Mouse (Mus musculus) heart, embryonic 15.5 days (tissue): ENCODE measurements around the gene Efs. TPM values are rescaled to one million over a fixed set of nuclear protein-coding genes. Genes with fewer than 3 reads are reported as not detected.
"Not testable (repeated sequence)": the region's sequence is repeated elsewhere in the genome, so short reads cannot be mapped to it uniquely, and the experiment has no call there.

ENCODE experiments used
- ATAC-seq: fragments of 200-750 bp; cut with Nextera tagmentation; replicated peaks from 2 replicates; pipeline ENCODE4 v1.8.0; 2017; ENCODE audit warnings: low read depth, moderate TSS enrichment; ENCODE audit not compliant: insufficient number of reproducible peaks, insufficient read depth, low FRiP score
- H3K27ac ChIP-seq: fragments of 300-500 bp; sonication (generic); 2 replicates; pipeline ENCODE4 v1.5.1; 2015; ENCODE audit warnings: mild to moderate bottlenecking, inconsistent platforms
- H3K27me3 ChIP-seq: fragments of 300-500 bp; sonication (generic); 2 replicates; pipeline ENCODE4 v1.6.1; 2015; ENCODE audit warnings: inconsistent platforms
- H3K36me3 ChIP-seq: fragments of 300-500 bp; sonication (generic); 2 replicates; pipeline ENCODE4 v1.6.1; 2015; ENCODE audit warnings: mild to moderate bottlenecking, inconsistent platforms
- H3K4me1 ChIP-seq: fragments of 300-500 bp; sonication (generic); replicated peaks from 2 replicates; pipeline ENCODE4 v1.6.1; 2015; ENCODE audit warnings: inconsistent platforms
- H3K4me2 ChIP-seq: fragments of 300-500 bp; sonication (generic); 2 replicates; pipeline ENCODE4 v1.6.1; 2015; ENCODE audit warnings: inconsistent platforms, mild to moderate bottlenecking, moderate library complexity
- H3K4me3 ChIP-seq: fragments of 300-500 bp; sonication (generic); 2 replicates; pipeline ENCODE4 v1.5.1; 2015; ENCODE audit warnings: mild to moderate bottlenecking, inconsistent platforms
- H3K9ac ChIP-seq: fragments of 300-500 bp; sonication (generic); 2 replicates; pipeline ENCODE4 v1.6.1; 2015; ENCODE audit warnings: mild to moderate bottlenecking, inconsistent platforms
- H3K9me3 ChIP-seq: fragments of 300-500 bp; sonication (generic); replicated peaks from 2 replicates; pipeline ENCODE4 v1.6.1; 2016; ENCODE audit warnings: inconsistent platforms
- WGBS: fragments of 180-500 bp; shearing (Covaris S2); methylation state at CpG from one replicate; pipeline ENCODE4 v1.1.7; 2015; ENCODE audit warnings: mixed read lengths; 5-methylcytosine and 5-hydroxymethylcytosine counted together
- polyA plus RNA-seq: library from polyadenylated mRNA; unstranded; fragments of >200 nt; fragmentation: Nextera tagmentation; extraction: Ambion mirVana; gene quantifications from 2 replicates; pipeline ENCODE4 v1.2.1, GENCODE M21; 2015

Gene Efs
- polyA plus RNA-seq = 10.6 and 18.8 TPM in 2 replicates

DNA sequence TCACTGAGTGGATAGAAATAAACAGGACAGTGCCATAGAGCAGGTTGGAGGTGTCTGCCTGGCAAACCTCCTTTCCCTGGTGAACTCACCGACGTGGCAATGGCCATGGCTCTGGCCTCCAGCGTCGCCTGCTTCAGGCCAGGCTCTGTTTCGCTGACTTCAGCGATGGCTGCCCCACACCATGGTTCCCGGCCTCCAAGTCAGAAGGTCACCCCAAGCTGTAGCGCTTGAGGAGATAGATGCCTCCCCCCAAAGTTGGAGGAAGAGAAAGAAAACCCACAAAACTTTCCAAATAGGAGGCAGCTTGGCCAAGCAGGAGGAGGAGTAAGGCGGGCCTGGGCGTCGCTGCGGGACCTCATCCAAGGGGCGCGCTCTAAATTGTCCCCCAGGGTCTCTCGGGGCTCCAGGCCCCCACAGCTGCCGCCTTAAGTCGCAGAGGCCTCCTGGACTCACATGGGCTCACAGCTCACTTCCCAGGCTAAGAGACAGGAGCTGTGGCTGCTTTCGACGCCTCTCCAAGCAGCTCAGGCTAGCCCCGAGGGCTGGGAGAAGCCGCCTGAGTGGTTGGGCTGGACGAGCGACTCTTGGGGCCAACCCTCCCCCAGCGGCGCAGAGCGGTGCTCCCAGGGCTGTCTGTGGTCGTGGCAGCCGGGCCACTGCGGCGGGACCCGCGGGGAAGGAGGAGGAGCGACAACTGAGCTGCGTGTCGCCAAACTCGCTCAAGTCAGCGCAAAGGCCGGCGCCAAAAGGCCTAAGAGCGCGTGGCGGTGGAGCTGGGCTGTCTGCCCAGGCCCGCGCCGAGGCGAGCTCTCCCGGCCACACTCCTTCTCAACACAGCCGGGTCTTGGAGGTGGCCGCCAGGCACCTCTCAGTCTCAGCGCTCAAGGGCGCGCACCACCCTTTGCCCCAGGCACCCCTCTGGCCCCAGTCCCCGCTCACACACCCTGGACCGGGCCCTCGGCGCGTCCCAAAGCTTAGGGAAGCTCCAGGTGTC is at the start of gene Efs:
Efs (minus strand) TSS at position 778 of the 994 bp plus-strand sequence.
- Histone ChIP-seq H3K4me1 (peaks cover 46% of the 10 kb centered on the region), H3K27ac (peak within 1 kb of the TSS; percentile 91), H3K27me3 (peaks cover 15% of the 10 kb centered on the region), H3K4me2 (peak within 1 kb of the TSS; percentile 93), H3K9me3 (no peaks in the 10 kb centered on the region), H3K9ac (peak within 1 kb of the TSS; percentile 72), H3K4me3 (peak within 1 kb of the TSS; percentile 59), H3K36me3 (peaks cover 5% of the 10 kb centered on the region)
- 3% methylated on average over 57 of the region's 57 CpGs for WGBS
- ATAC-seq = peak; percentile 51

GRCm38 (mm10) chr14:54974068-54974791 is 48.3 kb upstream of the Efs start:
- H3K27me3 ChIP-seq = no peaks in the 10 kb centered on the region

GRCm38 (mm10) chr14:54972786-54973185 is 46.9 kb upstream of the Efs start:
- H3K4me2 ChIP-seq, H3K27me3 ChIP-seq, H3K9me3 ChIP-seq, ATAC-seq, H3K9ac ChIP-seq, H3K4me3 ChIP-seq: not testable (repeated sequence)
- Histone ChIP-seq H3K27ac (peak overlapping the region; percentile 90), H3K36me3 (peaks cover 49% of the 10 kb centered on the region), H3K4me1 (peaks cover 39% of the 10 kb centered on the region)
- WGBS = 76% methylated on average over 11 of the region's 11 CpGs

More at GRCm38 (mm10) chr14:54974068-54974791, 48.3 kb upstream of the Efs start:
- ATAC-seq = no peak
- Histone ChIP-seq H3K9ac (peak overlapping the region; percentile 43), H3K4me1 (peaks cover 34% of the 10 kb centered on the region), H3K4me3 (no peak overlapping the region), H3K4me2 (no peak overlapping the region), H3K27ac (peak overlapping the region; percentile 90), H3K36me3 (peaks cover 50% of the 10 kb centered on the region), H3K9me3 (no peaks in the 10 kb centered on the region)
- 64% methylated on average over 6 of the region's 6 CpGs for WGBS

GRCm38 (mm10) chr14:54968344-54968743 is 42.4 kb upstream of the Efs start:
- Histone ChIP-seq H3K36me3 (peaks cover 26% of the 10 kb centered on the region), H3K4me1 (peaks cover 42% of the 10 kb centered on the region), H3K27me3 (no peaks in the 10 kb centered on the region), H3K27ac (peak overlapping the region; percentile 90), H3K4me2 (no peak overlapping the region), H3K9ac (peak overlapping the region; percentile 32; the same call in 1 of the 2 replicates), H3K4me3 (no peak overlapping the region), H3K9me3 (no peaks in the 10 kb centered on the region)
- peak; percentile 48 for ATAC-seq

- Histone ChIP-seq H3K9ac (peak overlapping the region; percentile 32), H3K4me1 (peaks cover 40% of the 10 kb centered on the region), H3K9me3 (no peaks in the 10 kb centered on the region), H3K36me3 (peaks cover 22% of the 10 kb centered on the region), H3K4me3 (no peak overlapping the region), H3K27ac (peak overlapping the region; percentile 90), H3K27me3 (no peaks in the 10 kb centered on the region), H3K4me2 (peak overlapping the region; percentile 56)
- WGBS = 42% methylated on average over 3 of the region's 3 CpGs
- peak; percentile 7; the same call in 1 of the 2 replicates for ATAC-seq
Observed at GRCm38 (mm10) chr14:54967874-54968273, 41.9 kb upstream of the Efs start.

GRCm38 (mm10) chr14:54966320-54966977 is 40.5 kb upstream of the Efs start, which contains the start of gene Myh6:
Gene Myh6 (minus strand): TSS chr14:54966927.
- ATAC-seq = peak; percentile 41
- no peaks in the 10 kb centered on the region for H3K9me3 ChIP-seq
- peaks cover 39% of the 10 kb centered on the region for H3K4me1 ChIP-seq
- peaks cover 10% of the 10 kb centered on the region for H3K36me3 ChIP-seq
- peak within 1 kb of the TSS; percentile 90 for H3K27ac ChIP-seq
- H3K9ac ChIP-seq = peak within 1 kb of the TSS; percentile 46
- H3K4me2 ChIP-seq = peak within 1 kb of the TSS; percentile 56
- no peaks in the 10 kb centered on the region for H3K27me3 ChIP-seq
- 38% methylated on average over 7 of the region's 7 CpGs for WGBS
- peak within 1 kb of the TSS; percentile 51 for H3K4me3 ChIP-seq

DNA sequence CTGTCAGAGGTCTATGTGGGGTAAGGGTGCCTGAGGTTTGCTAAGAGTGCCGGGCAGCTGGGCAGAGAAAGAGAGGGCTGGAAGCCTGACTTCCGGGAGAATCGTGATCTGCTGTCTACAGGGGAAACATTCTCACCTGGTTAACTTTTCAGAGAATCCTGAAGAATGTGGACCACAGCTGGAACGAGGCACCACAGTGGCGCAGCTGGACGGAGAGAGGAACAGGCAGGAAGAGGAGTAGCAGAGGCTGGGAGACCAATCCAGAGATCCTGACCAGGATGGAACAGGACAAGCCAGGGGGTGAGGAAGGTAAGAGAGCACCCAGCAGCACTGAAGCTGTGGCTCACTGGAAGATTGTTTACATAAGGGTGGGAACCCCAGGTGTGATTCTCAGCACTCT is 39.7 kb upstream of the Efs start:
- H3K4me1 ChIP-seq = peaks cover 47% of the 10 kb centered on the region

GRCm38 (mm10) chr14:54965044-54965443 is 39.1 kb upstream of the Efs start:
- Histone ChIP-seq H3K27ac (peak overlapping the region; percentile 90), H3K4me3 (peak overlapping the region; percentile 51), H3K27me3 (no peaks in the 10 kb centered on the region), H3K4me1 (peaks cover 48% of the 10 kb centered on the region), H3K9me3 (no peaks in the 10 kb centered on the region), H3K36me3 (no peaks in the 10 kb centered on the region; the same call in 1 of the 2 replicates), H3K9ac (peak overlapping the region; percentile 46), H3K4me2 (peak overlapping the region; percentile 56)
- WGBS = 40% methylated on average over 15 of the region's 15 CpGs
- ATAC-seq = no peak

More for the DNA sequence above, 39.7 kb upstream of the Efs start:
- Histone ChIP-seq H3K9ac (peak overlapping the region; percentile 46), H3K27ac (peak overlapping the region; percentile 90), H3K9me3 (no peaks in the 10 kb centered on the region), H3K4me2 (peak overlapping the region; percentile 56), H3K27me3 (no peaks in the 10 kb centered on the region), H3K36me3 (peaks cover 4% of the 10 kb centered on the region; the same call in 1 of the 2 replicates), H3K4me3 (peak overlapping the region; percentile 51)
- ATAC-seq = no peak
- WGBS = 36% methylated on average over 6 of the region's 6 CpGs

DNA sequence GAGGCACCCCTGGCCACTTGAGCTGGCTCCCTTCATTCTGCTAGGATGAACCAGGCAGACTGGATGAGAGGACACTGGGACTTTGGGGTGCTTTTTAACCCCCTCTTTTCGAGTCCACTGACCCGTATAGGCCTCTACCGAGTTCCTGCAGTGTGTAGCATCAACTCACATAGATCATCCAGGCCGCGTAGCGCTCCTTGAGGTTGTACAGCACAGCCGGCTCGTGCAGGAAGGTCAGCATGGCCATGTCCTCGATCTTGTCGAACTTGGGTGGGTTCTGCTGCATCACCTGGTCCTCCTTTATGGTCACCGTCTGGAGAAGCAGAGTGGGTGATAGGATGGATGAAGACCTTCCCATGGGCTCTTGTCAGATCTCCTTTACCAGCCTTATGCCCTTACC is 37.8 kb upstream of the Efs start:
- Histone ChIP-seq H3K27ac (peak overlapping the region; percentile 90), H3K4me2 (peak overlapping the region; percentile 56), H3K4me3 (peak overlapping the region; percentile 51), H3K9me3 (no peaks in the 10 kb centered on the region), H3K9ac (peak overlapping the region; percentile 46), H3K27me3 (no peaks in the 10 kb centered on the region), H3K36me3 (no peaks in the 10 kb centered on the region; the same call in 1 of the 2 replicates), H3K4me1 (peaks cover 50% of the 10 kb centered on the region)
- no peak for ATAC-seq
- WGBS = 59% methylated on average over 11 of the region's 11 CpGs

- no peak for ATAC-seq
- peaks cover 3% of the 10 kb centered on the region; the same call in 1 of the 2 replicates for H3K36me3 ChIP-seq
- peak overlapping the region; percentile 46 for H3K9ac ChIP-seq
- H3K27ac ChIP-seq = peak overlapping the region; percentile 67
- 58% methylated on average over 7 of the region's 7 CpGs for WGBS
- H3K4me2 ChIP-seq = peak overlapping the region; percentile 56
- H3K4me1 ChIP-seq = peaks cover 46% of the 10 kb centered on the region
- H3K27me3 ChIP-seq = no peaks in the 10 kb centered on the region
- H3K9me3 ChIP-seq = no peaks in the 10 kb centered on the region
- H3K4me3 ChIP-seq = peak overlapping the region; percentile 51
Observed at GRCm38 (mm10) chr14:54962714-54963113, 36.8 kb upstream of the Efs start.
